Mouse (Mus musculus): ENCODE measurements around the gene Ccl11.

Ccl11 gene

GRCm38 (mm10) chr11:82057646-82058045, at the start of gene Ccl11:
Ccl11 (plus strand) TSS chr11:82057823.
- DNase-seq (ENCODE audit: low read depth, low spot score): no peak

- no peak for DNase-seq (ENCODE audit: low read depth, low spot score)
Observed at GRCm38 (mm10) chr11:82010115-82010514, 47.5 kb upstream of the Ccl11 start.

- DNase-seq (ENCODE audit: low read depth, low spot score): no peak
Observed at GRCm38 (mm10) chr11:82011411-82012193, 46.0 kb upstream of the Ccl11 start.

DNA sequence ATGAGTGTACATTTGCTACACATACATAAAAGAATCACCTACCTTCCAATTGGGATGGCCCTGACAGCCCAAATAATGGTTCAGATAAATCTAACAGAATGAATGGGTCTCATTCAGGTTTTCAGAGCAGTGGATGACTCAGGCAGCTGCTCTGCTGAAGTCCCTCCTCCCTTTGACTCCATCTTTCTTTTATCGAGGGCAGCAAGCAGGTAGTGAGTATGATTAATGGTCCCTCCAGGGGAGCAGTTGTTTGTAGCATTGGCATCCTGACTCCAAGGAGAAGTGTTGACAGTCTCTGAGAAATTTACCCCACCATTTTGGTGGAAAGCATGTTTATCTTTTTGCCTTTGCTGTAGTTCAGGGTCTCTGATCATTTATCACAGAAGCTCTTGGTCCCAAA, 43.9 kb upstream of the Ccl11 start:
- no peak for DNase-seq (ENCODE audit: low read depth, low spot score)

DNA sequence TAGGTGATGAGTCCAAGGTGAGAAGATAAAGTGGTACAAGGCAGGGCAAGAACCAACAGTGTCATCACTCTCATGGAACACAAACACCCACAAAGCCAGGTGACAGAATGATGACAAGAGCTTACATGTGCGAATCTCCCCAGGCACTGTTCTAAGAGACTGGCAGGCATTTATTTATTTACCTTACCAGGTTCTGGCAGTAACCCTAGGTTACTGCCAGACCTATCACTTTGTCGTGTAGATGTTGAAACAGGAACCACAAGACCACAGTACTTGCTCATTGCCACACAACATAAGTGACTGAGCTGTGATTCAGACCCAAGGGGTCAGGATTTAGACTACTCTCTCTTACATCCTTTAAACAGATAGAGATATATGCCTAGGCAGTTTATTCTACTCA, 42.6 kb upstream of the Ccl11 start:
- no peak for DNase-seq (ENCODE audit: low read depth, low spot score)

GRCm38 (mm10) chr11:82016181-82016780, 41.3 kb upstream of the Ccl11 start:
- no peak for DNase-seq (ENCODE audit: low read depth, low spot score)

DNA sequence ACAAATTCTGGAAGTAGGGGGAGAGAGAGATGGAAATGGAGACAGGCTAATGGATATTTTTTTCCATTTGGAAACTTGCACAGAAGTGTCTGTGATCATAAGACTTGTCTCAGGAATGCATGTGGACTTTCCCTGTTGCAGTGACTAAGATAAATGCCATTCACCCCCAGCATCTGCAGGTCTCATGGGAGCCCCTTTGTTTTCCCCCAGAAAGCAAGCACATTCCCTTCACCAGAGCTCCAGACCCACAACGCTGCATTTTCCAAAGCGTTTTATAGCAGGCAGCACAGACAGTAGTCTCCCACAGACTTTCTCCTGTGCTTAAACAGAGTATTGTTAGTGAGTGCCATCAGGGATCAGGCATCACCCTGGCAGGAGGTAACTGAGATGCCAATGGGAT, 38.2 kb upstream of the Ccl11 start:
- no peak for DNase-seq (ENCODE audit: low read depth, low spot score)

GRCm38 (mm10) chr11:82019793-82020192, 37.8 kb upstream of the Ccl11 start:
- no peak for DNase-seq (ENCODE audit: low read depth, low spot score)

DNA sequence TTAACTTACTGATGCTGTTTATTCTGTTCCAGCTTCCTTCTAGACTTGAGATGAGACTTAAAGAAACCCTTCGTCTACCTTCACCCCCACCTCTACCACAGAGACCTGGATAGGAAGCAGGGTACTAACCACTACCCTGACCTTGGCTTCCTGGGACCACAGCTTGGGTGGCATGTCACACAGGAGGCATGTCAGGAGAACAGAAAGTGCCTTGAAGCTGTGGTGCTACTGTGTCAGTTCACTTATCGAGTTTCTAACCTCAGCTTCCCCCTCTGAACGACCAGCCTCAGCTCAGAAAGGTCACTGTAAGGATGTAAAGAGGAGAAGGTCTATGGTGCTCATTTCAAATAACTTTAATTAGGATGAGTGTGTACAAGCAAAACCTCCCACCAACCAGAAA, 36.2 kb upstream of the Ccl11 start:
- no peak for DNase-seq (ENCODE audit: low read depth, low spot score)

DNA sequence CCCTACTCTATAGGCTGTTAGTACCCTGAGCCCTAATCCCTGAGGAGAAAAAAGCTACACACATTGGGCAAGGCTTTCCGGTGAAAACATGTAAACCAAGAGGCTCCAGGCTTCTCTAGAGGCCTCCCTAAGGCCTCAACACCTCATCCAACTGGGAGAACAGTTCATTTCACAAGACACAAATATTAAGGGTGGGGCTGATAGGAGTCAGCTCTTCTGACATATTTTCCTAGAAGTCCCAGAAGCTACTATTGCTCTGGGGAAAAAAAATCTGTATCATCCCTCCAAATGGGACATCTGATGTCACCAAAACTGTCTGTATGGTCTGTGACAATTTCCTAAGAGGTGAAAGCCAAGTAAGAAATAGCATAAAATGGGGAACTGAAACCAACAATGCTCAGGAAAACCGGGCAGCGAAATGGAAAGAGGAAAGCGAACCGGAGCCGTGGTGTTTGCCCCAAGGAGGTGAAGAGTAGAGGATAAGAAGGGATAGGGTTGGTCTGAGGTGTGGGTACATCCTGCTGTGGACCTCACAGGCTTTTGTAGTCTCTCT, 35.0 kb upstream of the Ccl11 start:
- no peak for DNase-seq (ENCODE audit: low read depth, low spot score)

DNA sequence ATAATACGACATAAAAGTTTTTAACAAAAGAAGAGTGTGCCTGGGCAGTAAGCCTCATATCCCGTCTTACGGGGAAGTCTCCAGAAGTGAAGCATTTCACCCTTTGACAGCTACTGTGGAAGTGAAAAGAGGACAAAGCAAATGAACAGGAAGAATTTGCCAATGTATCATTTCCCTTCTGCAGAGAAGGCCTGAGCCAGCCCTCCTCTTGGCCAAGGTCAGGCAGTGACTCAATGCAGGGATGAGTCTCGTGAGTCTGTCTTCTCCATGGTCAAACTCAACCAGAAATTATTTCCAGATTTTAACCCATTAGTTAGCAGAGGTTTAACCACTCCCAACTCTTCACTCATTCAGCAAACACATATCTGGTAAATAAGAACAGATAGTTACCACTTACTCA, 33.9 kb upstream of the Ccl11 start:
- DNase-seq (ENCODE audit: low read depth, low spot score): no peak

GRCm38 (mm10) chr11:82030171-82030570, 27.5 kb upstream of the Ccl11 start:
- no peak for DNase-seq (ENCODE audit: low read depth, low spot score)

DNA sequence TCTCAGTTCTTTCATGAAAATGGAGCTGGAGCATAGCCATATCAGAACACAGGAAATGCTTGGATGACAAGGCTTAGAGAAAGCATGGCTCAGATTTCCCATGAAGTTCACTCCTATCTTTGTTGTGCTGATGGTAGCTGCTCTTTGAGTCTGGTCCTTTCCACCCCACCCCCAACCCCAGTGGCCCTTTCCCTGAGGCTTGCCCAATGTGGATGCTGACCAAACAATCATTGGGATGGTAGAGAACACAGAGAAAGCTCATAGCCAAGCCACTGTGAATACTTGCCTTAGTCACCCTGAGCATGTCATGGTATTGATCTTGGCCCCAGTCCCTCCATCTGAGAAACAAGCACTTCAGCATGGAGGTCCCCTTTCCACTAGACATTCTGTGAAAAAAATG, 25.5 kb upstream of the Ccl11 start:
- DNase-seq (ENCODE audit: low read depth, low spot score): no peak

DNA sequence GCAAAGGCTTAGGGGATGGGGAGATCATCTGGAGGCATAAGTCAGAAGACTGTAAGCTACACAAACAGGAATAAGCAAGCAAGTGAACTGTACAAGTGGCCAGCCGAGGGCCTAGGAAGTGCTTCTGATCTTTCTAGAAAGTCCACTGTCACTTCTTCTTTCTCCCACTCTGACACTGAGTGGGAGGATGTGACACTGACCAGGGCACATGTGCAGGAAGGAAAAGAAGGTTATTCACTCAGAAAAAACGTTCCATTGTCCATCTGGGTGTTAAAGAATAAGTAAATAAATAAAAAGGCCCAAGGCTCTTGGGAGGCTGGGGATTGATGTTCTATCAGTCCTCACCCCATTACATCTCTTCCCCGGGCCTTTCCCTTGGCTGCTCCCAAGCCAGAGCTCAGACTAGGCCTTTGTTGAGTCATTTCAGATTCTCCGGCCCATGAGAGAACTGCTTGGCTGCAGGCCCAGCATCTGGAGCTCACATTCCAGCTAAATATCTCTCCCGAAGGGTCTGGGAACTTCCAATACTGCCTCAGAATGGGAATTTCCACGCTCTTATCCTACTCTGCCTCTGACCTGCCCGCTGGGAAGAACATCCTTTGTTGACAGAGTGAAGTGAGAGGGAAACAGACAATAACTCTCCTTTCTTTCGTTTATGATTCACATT, 24.8 kb upstream of the Ccl11 start:
- DNase-seq (ENCODE audit: low read depth, low spot score): no peak

- no peak for DNase-seq (ENCODE audit: low read depth, low spot score)
Observed at GRCm38 (mm10) chr11:82034446-82034845, 23.2 kb upstream of the Ccl11 start.

- DNase-seq (ENCODE audit: low read depth, low spot score): no peak
Observed at GRCm38 (mm10) chr11:82035356-82035755, 22.3 kb upstream of the Ccl11 start, which contains the start of gene Ccl2. Ccl2 (plus strand) TSS chr11:82035571.

DNA sequence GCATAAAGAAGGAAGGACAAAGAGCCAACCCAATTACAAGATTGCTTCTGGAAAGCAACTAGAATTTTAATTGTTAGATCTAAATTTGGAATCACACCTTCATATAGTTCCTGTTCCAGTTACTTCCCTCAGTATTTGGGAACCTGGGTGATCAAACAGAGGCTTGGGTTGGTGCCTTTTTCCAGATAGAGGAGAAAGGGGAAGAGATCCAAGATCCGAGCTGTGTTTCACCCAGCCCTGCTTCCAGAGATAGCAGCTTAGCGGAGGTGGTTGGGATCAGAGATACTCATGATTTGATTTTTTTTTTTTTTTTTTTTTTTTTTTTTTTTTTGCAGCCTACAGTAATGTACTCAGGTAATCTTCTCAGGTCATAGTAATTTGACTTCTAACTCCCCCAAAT, 21.8 kb upstream of the Ccl11 start:
- no peak for DNase-seq (ENCODE audit: low read depth, low spot score)

GRCm38 (mm10) chr11:82038535-82038934, 19.1 kb upstream of the Ccl11 start, which contains the start of gene Gm17268:
Gm17268 (minus strand) TSS chr11:82038562.
- no peak for DNase-seq (ENCODE audit: low read depth, low spot score)

DNA sequence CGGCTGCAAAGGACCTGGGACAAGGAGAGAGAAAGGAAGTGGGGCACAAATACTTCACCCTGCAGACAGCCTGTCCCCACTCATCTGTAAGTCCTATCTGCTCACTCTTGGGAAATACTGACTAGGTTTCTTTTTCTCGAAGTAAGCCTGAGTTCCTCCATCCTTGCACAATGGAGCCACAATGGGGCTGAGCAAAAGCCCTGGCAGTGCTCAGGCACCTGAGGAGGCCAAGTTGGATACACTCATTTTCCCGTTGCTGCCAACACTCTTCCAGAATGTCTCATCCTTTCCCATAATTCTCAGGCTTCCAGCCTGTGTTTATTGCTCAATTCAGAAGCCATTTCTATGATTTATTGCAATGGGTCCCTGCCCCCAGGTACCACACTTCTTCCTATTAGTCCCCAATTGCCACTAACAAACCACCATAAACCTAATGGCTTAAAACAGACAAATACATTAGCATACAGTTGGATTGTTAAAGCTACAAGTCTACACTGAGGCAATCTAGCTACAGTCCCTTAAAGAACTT, 18.4 kb upstream of the Ccl11 start:
- DNase-seq (ENCODE audit: low read depth, low spot score): no peak

DNA sequence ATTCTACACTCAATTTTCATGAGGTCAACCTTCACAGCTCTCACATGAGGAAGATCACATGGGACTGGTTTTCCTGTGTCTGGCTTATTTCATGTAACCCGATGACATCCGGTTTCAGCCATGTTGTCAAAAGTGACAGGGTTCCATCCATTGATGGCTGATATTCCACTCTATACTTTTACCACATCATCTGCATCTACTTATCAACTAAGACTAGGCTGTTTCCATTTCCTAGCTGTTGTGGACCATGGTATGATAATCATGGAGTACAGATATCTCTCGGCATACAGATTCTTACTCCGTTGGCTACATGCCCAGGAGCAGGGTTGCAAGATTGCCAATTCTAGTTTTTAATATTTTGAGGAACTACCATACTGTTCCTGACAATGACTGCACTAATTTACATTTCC, 15.9 kb upstream of the Ccl11 start:
- DNase-seq (ENCODE audit: low read depth, low spot score): no peak

- no peak for DNase-seq (ENCODE audit: low read depth, low spot score)
Observed at GRCm38 (mm10) chr11:82045471-82045870, 12.2 kb upstream of the Ccl11 start, which contains the start of gene Ccl7. Ccl7 (plus strand) TSS chr11:82045712.

Measured in A20 (cell line).